Mouse (Mus musculus) CD4-positive, CD25-positive, alpha-beta regulatory T cell, adult 4 months (primary cell): ENCODE results near the gene Hdac10. TPM values are rescaled to one million over a fixed set of nuclear protein-coding genes. Genes with fewer than 3 reads are reported as not detected.

Experiments used
- ATAC-seq: one replicate; pipeline ENCODE4 v1.8.0; 2017
- polyA plus RNA-seq, 2 experiments: library from polyadenylated mRNA; unstranded; fragments of 100-300 nt; shearing (Covaris generic); gene quantifications; one replicate each; pipeline ENCODE4 v1.2.1; 2017

Hdac10 gene
- polyA plus RNA-seq, 2 experiments from 2014 or later = 34.9 to 63.5 TPM

GRCm38 (mm10) chr15:89147895-89148294 is 19.4 kb upstream of the Hdac10 start:
- ATAC-seq = no peak

GRCm38 (mm10) chr15:89147456-89147855 is 19.0 kb upstream of the Hdac10 start:
- ATAC-seq = no peak

GRCm38 (mm10) chr15:89147024-89147423 is 18.5 kb upstream of the Hdac10 start:
- peak; percentile 70 for ATAC-seq

- ATAC-seq = peak; percentile 47
Observed at GRCm38 (mm10) chr15:89146537-89146936, 18.0 kb upstream of the Hdac10 start.

- no peak for ATAC-seq
Observed at GRCm38 (mm10) chr15:89145813-89146350, 17.4 kb upstream of the Hdac10 start.

GRCm38 (mm10) chr15:89144965-89145364 is 16.5 kb upstream of the Hdac10 start:
- ATAC-seq = no peak

- ATAC-seq = no peak
Observed at GRCm38 (mm10) chr15:89143134-89143533, 14.6 kb upstream of the Hdac10 start.

GRCm38 (mm10) chr15:89141905-89142304 is 13.4 kb upstream of the Hdac10 start:
- ATAC-seq = no peak

GRCm38 (mm10) chr15:89141443-89141842 is 12.9 kb upstream of the Hdac10 start:
- ATAC-seq = no peak

GRCm38 (mm10) chr15:89140659-89141252 is 12.3 kb upstream of the Hdac10 start, which contains the start of gene Mapk12:
Mapk12 (minus strand) TSS chr15:89140703.
- ATAC-seq = peak; percentile 58

GRCm38 (mm10) chr15:89140048-89140658 is 11.7 kb upstream of the Hdac10 start:
- peak; percentile 66 for ATAC-seq

GRCm38 (mm10) chr15:89138531-89138930 is 10.0 kb upstream of the Hdac10 start:
- no peak for ATAC-seq

- ATAC-seq = no peak
Observed at GRCm38 (mm10) chr15:89138046-89138405, 9.5 kb upstream of the Hdac10 start.

GRCm38 (mm10) chr15:89137378-89138045 is 9.0 kb upstream of the Hdac10 start:
- no peak for ATAC-seq

GRCm38 (mm10) chr15:89136461-89137155 is 8.1 kb upstream of the Hdac10 start:
- ATAC-seq = no peak

- peak; percentile 74 for ATAC-seq
Observed at GRCm38 (mm10) chr15:89131316-89131715, 2.8 kb upstream of the Hdac10 start.

- ATAC-seq = no peak
Observed at GRCm38 (mm10) chr15:89130245-89130644, 1.7 kb upstream of the Hdac10 start.

GRCm38 (mm10) chr15:89127364-89127940 is 1.0 kb downstream of the Hdac10 start:
- no peak for ATAC-seq

- ATAC-seq = no peak
Observed at GRCm38 (mm10) chr15:89126622-89127021, 1.9 kb downstream of the Hdac10 start.

GRCm38 (mm10) chr15:89125351-89125750 is 3.1 kb downstream of the Hdac10 start:
- ATAC-seq = no peak

- no peak for ATAC-seq
Observed at GRCm38 (mm10) chr15:89124312-89124711, 4.2 kb downstream of the Hdac10 start.

- no peak for ATAC-seq
Observed at GRCm38 (mm10) chr15:89123595-89123994, 4.9 kb downstream of the Hdac10 start.
